Comparison of ENCODE assay signal across 8 mouse cellular contexts in genomic region chr3:121290681-121291080, GRCm38 (mm10). TPM values are rescaled to one million over a fixed set of nuclear protein-coding genes. Genes with fewer than 3 reads are reported as not detected.
DNase-seq lines count a peak whose midpoint lies in the region; ATAC-seq and TF ChIP-seq lines count a peak whose summit lies in the region.

No protein-coding gene starts in this region.

- H3K27me3 ChIP-seq in erythroblast, embryonic 14.5 days (ENCODE audit: control insufficient read depth) = no peaks in the 10 kb centered on the region
- H3K27me3 ChIP-seq in CH12.LX (replicated peaks) = no peaks in the 10 kb centered on the region
- H3K27me3 ChIP-seq in forebrain, embryonic 15.5 days = no peaks in the 10 kb centered on the region
- no peaks in the 10 kb centered on the region for H3K27me3 ChIP-seq in liver, embryonic 12.5 days (replicated peaks)

- no peak for TF ChIP-seq POLR2A in CH12.LX (IDR thresholded peaks at IDR 0.05; ENCODE audit: low read depth, low read length)

- H3K4me1 ChIP-seq in erythroblast, embryonic 14.5 days (ENCODE audit: control insufficient read depth) = peaks cover 33% of the 10 kb centered on the region
- peaks cover 0 to 19% of the 10 kb centered on the region in 2 experiments; a peak in 2 of 4 replicates for H3K4me1 ChIP-seq in CH12.LX (ENCODE audit: control insufficient read depth in 1 of 2, insufficient read depth in 2 of 2)
- peaks cover 5% of the 10 kb centered on the region for H3K4me1 ChIP-seq in forebrain, embryonic 15.5 days
- peaks cover 40% of the 10 kb centered on the region for H3K4me1 ChIP-seq in liver, embryonic 12.5 days

- peaks cover 2% of the 10 kb centered on the region; the same call in 1 of the 2 replicates for H3K36me3 ChIP-seq in erythroblast, embryonic 14.5 days (ENCODE audit: control insufficient read depth)
- peaks cover 0 to 4% of the 10 kb centered on the region in 2 experiments for H3K36me3 ChIP-seq in CH12.LX (replicated peaks in 1 of 2; ENCODE audit: control insufficient read depth in 1 of 2, insufficient read depth in 1 of 2, low read length in 1 of 2)
- H3K36me3 ChIP-seq in forebrain, embryonic 15.5 days = no peaks in the 10 kb centered on the region
- H3K36me3 ChIP-seq in liver, embryonic 12.5 days = no peaks in the 10 kb centered on the region

- no peak for ATAC-seq in erythroblast, adult 5-6 weeks (replicated peaks; ENCODE audit: low FRiP score, poor library complexity, severe bottlenecking)
- no peak for ATAC-seq in forebrain, embryonic 15.5 days (replicated peaks)
- no peak for ATAC-seq in liver, embryonic 12.5 days
- no peak for ATAC-seq in frontal cortex, adult (ENCODE audit: low TSS enrichment)

- dilution Hi-C loops in CH12.LX (cut with MboI; ENCODE audit: extremely low pct_ligation_motif_present, extremely low pct_unique_long_range_greater_than_20kb, low sequenced_read_pairs) = no loop called here

- in situ Hi-C loops in CH12.LX (cut with MboI; ENCODE audit: low pct_ligation_motif_present, low pct_unique_long_range_greater_than_20kb, low sequenced_read_pairs) = loop anchor here (5.0 kb wide), 2 partner anchors 33 to 118 kb away; partner anchors contain the start of gene Rwdd3

- WGBS in forebrain, embryonic 15.5 days = 80% methylated on average over 8 of the region's 8 CpGs
- 68% methylated on average over 8 of the region's 8 CpGs for WGBS in liver, embryonic 12.5 days (ENCODE audit: insufficient replicate concordance)

- peak overlapping the region; percentile 88 for H3K4me2 ChIP-seq in CH12.LX (ENCODE audit: insufficient read depth, low read depth, poor library complexity, severe bottlenecking)
- H3K4me2 ChIP-seq in forebrain, embryonic 15.5 days (replicated peaks) = peak overlapping the region; percentile 48
- H3K4me2 ChIP-seq in liver, embryonic 12.5 days = peak overlapping the region; percentile 73

- DNase-seq in CH12.LX (ENCODE audit: extremely low read depth) = no peak
- no peak for DNase-seq in frontal cortex, adult 2 months (ENCODE audit: extremely low spot score in 1 of 2, low spot score in 1 of 2)
- no peak for DNase-seq in retina, postnatal 1 day

- H3K27ac ChIP-seq in CH12.LX (ENCODE audit: insufficient read depth, low read depth) = no peak overlapping the region
- peak overlapping the region; percentile 95 for H3K27ac ChIP-seq in forebrain, embryonic 15.5 days (replicated peaks)
- H3K27ac ChIP-seq in liver, embryonic 12.5 days = peak overlapping the region; percentile 85

- H3K9ac ChIP-seq in CH12.LX (ENCODE audit: insufficient read depth, low read depth) = peak overlapping the region; percentile 90
- peak overlapping the region; percentile 48; the same call in 1 of the 2 replicates for H3K9ac ChIP-seq in forebrain, embryonic 15.5 days (replicated peaks)
- H3K9ac ChIP-seq in liver, embryonic 12.5 days = peak overlapping the region; percentile 74

- TF ChIP-seq EP300 in CH12.LX (IDR thresholded peaks at IDR 0.05; ENCODE audit: low read length) = no peak

- 0 out of 2 replicates have a peak, but pooled peaks cover 3% of the 10 kb centered on the region for H3K79me2 ChIP-seq in CH12.LX (replicated peaks; ENCODE audit: control insufficient read depth, extremely low read depth, insufficient read depth, poor library complexity, severe bottlenecking)

- peak overlapping the region; percentile 76 for H3K4me3 ChIP-seq in erythroblast, embryonic 14.5 days (replicated peaks)
- H3K4me3 ChIP-seq in CH12.LX (replicated peaks in 1 of 3; ENCODE audit: low read depth in 2 of 3, low read length in 2 of 3, poor library complexity in 1 of 3) = peak overlapping the region in 2 of 3 experiments; percentile 64 to 68
- H3K4me3 ChIP-seq in forebrain, embryonic 15.5 days = peak overlapping the region; percentile 65
- H3K4me3 ChIP-seq in liver, embryonic 12.5 days = peak overlapping the region; percentile 64

- TF ChIP-seq CTCF in CH12.LX (conservative IDR thresholded peaks at IDR 0.05 in 1 of 2, IDR thresholded peaks at IDR 0.05 in 1 of 2; ENCODE audit: low read depth in 2 of 2, low read length in 2 of 2) = no peak

- no peak for TF ChIP-seq RAD21 in CH12.LX (IDR thresholded peaks at IDR 0.05; ENCODE audit: low read depth, low read length)

- no peaks in the 10 kb centered on the region for H3K9me3 ChIP-seq in erythroblast, embryonic 14.5 days (ENCODE audit: control insufficient read depth, low read length)
- no peaks in the 10 kb centered on the region for H3K9me3 ChIP-seq in CH12.LX (replicated peaks; ENCODE audit: low read length)
- no peaks in the 10 kb centered on the region for H3K9me3 ChIP-seq in forebrain, embryonic 15.5 days
- no peaks in the 10 kb centered on the region for H3K9me3 ChIP-seq in liver, embryonic 12.5 days (replicated peaks)

TF ChIP-seq in CH12.LX, 34 proteins besides CTCF, POLR2A, EP300 and RAD21:
- TF ChIP-seq MEF2A (IDR thresholded peaks at IDR 0.05; ENCODE audit: borderline replicate concordance, low read depth, low read length) (no peak), ETS1 (conservative IDR thresholded peaks at IDR 0.05; ENCODE audit: low read depth, low read length) (no peak), HCFC1 (IDR thresholded peaks at IDR 0.05; ENCODE audit: low read depth, low read length) (no peak), MXI1 (IDR thresholded peaks at IDR 0.05; ENCODE audit: low read depth, low read length) (no peak), TBP (conservative IDR thresholded peaks at IDR 0.05; ENCODE audit: low read depth, low read length) (no peak), ZC3H11A (IDR thresholded peaks at IDR 0.05; ENCODE audit: low read depth, low read length) (no peak), MYC (IDR thresholded peaks at IDR 0.05; ENCODE audit: low read depth, low read length) (no peak), KAT2A (IDR thresholded peaks at IDR 0.05; ENCODE audit: insufficient replicate concordance, low read length) (no peak), CHD1 (IDR thresholded peaks at IDR 0.05; ENCODE audit: low read depth, low read length) (no peak), ELF1 (IDR thresholded peaks at IDR 0.05; ENCODE audit: low read depth, low read length) (no peak), CHD2 (IDR thresholded peaks at IDR 0.05; ENCODE audit: low read length) (no peak), USF1 (IDR thresholded peaks at IDR 0.05; ENCODE audit: low read depth, low read length) (no peak), ZKSCAN1 (IDR thresholded peaks at IDR 0.05; ENCODE audit: borderline replicate concordance, low read depth, low read length) (no peak)

RNA-seq across cellular contexts. Expression of gene Alg14, which starts 0.9 kb away (rescaled TPM):
- 0.59 and 1.2 TPM in 2 replicates for polyA plus RNA-seq in erythroblast, embryonic 14.5 days (2012)
- total RNA-seq in erythroblast, adult 5-6 weeks (2015; ENCODE audit: low replicate concordance) = 0.84 and 3.1 TPM in 2 replicates
- total RNA-seq in erythroblast, adult 5-6 weeks (2017; ENCODE audit: low replicate concordance) = 1.8 and 3.1 TPM in 2 replicates
- 5.0 and 6.3 TPM in 2 replicates for total RNA-seq in CH12.LX (2012; rRNA removed)
- total RNA-seq in CH12.LX (2014; rRNA removed) = 6.0 and 7.6 TPM in 2 replicates
- 8.3 and 10.2 TPM in 2 replicates for polyA plus RNA-seq in CH12.LX (2012; ENCODE audit: insufficient read length, low read depth)
- polyA plus RNA-seq in forebrain, embryonic 15.5 days (2015; fragmentation: Nextera tagmentation; extraction: Ambion mirVana) = 28.9 and 34.5 TPM in 2 replicates
- 18.1 and 20.0 TPM in 2 replicates for polyA plus RNA-seq in liver, embryonic 12.5 days (2016; fragmentation: Nextera tagmentation; extraction: Ambion mirVana)
- 14.5 and 15.2 TPM in 2 replicates for polyA plus RNA-seq in frontal cortex, adult 2 months (2012; rRNA removed)

RNA-seq across cellular contexts. Expression of gene Tmem56, which starts 7.8 kb away (rescaled TPM):
- polyA plus RNA-seq in erythroblast, embryonic 14.5 days (2012) = 0.64 and 1.1 TPM in 2 replicates
- 11.0 and 16.3 TPM in 2 replicates for total RNA-seq in erythroblast, adult 5-6 weeks (2015; ENCODE audit: low replicate concordance)
- total RNA-seq in erythroblast, adult 5-6 weeks (2017; ENCODE audit: low replicate concordance) = 14.1 and 16.7 TPM in 2 replicates
- total RNA-seq in CH12.LX (2012; rRNA removed) = not detected in 2 replicates
- total RNA-seq in CH12.LX (2014; rRNA removed) = not detected in 2 replicates
- polyA plus RNA-seq in CH12.LX (2012; ENCODE audit: insufficient read length, low read depth) = not detected in 2 replicates
- 2.7 and 3.3 TPM in 2 replicates for polyA plus RNA-seq in forebrain, embryonic 15.5 days (2015; fragmentation: Nextera tagmentation; extraction: Ambion mirVana)
- polyA plus RNA-seq in liver, embryonic 12.5 days (2016; fragmentation: Nextera tagmentation; extraction: Ambion mirVana) = 29.8 and 32.2 TPM in 2 replicates
- polyA plus RNA-seq in frontal cortex, adult 2 months (2012; rRNA removed) = 16.7 and 16.9 TPM in 2 replicates
